Mouse (Mus musculus) forebrain, embryonic 16.5 days (tissue): ENCODE measurements around the gene Drd5. TPM values are rescaled to one million over a fixed set of nuclear protein-coding genes. Genes with fewer than 3 reads are reported as not detected.

ENCODE experiments used
- ATAC-seq: fragments of 200-750 bp; cut with Nextera tagmentation; 2 replicates; pipeline ENCODE4 v1.8.0; 2017; ENCODE audit warnings: mild to moderate bottlenecking, moderate library complexity
- H3K27ac ChIP-seq: fragments of 300-500 bp; sonication (generic); 2 replicates; pipeline ENCODE4 v1.5.1; 2014; ENCODE audit warnings: low read length, control low read depth
- H3K27me3 ChIP-seq: fragments of 300-500 bp; sonication (generic); replicated peaks from 2 replicates; pipeline ENCODE4 v1.6.1; 2014; ENCODE audit warnings: low read length; ENCODE audit not compliant: control insufficient read depth, insufficient read depth
- H3K36me3 ChIP-seq: fragments of 300-500 bp; sonication (generic); 2 replicates; pipeline ENCODE4 v1.6.1; 2014; ENCODE audit not compliant: control insufficient read depth, insufficient read depth
- H3K4me1 ChIP-seq: fragments of 300-500 bp; sonication (generic); replicated peaks from 2 replicates; pipeline ENCODE4 v1.6.1; 2014; ENCODE audit warnings: low read length; ENCODE audit not compliant: control insufficient read depth, insufficient read depth
- H3K4me2 ChIP-seq: fragments of 300-500 bp; sonication (generic); 2 replicates; pipeline ENCODE4 v1.6.1; 2014; ENCODE audit warnings: mild to moderate bottlenecking, low read length, control low read depth
- H3K4me3 ChIP-seq: fragments of 300-500 bp; sonication (generic); replicated peaks from 2 replicates; pipeline ENCODE4 v1.5.1; 2014; ENCODE audit warnings: mild to moderate bottlenecking, low read length, control low read depth
- H3K9ac ChIP-seq: fragments of 300-500 bp; sonication (generic); replicated peaks from 2 replicates; pipeline ENCODE4 v1.6.1; 2014; ENCODE audit warnings: low read depth, low read length, control low read depth
- H3K9me3 ChIP-seq: fragments of 300-500 bp; sonication (generic); 2 replicates; pipeline ENCODE4 v1.6.1; 2016; ENCODE audit warnings: low read length; ENCODE audit not compliant: control insufficient read depth
- WGBS: fragments of 180-500 bp; shearing (Covaris S2); extraction: QIAGEN DNeasy Blood & Tissue Kit; methylation state at CpG from one replicate; pipeline ENCODE4 v1.1.7; 2014; 5-methylcytosine and 5-hydroxymethylcytosine counted together
- polyA plus RNA-seq: library from polyadenylated mRNA; unstranded; fragments of >200 nt; fragmentation: Nextera tagmentation; extraction: Ambion mirVana; gene quantifications from 2 replicates; pipeline ENCODE4 v1.2.1, GENCODE M21; 2015

The Drd5 gene
- polyA plus RNA-seq, 1 experiment from 2014 or later, result 0.34 TPM

GRCm38 (mm10) chr5:38343101-38343500 lies 23.9 kb downstream of the Drd5 start:
- H3K9ac ChIP-seq, result no peak overlapping the region
- H3K4me2 ChIP-seq, result no peak overlapping the region
- no peaks in the 10 kb centered on the region for H3K36me3 ChIP-seq
- no peak for ATAC-seq
- H3K27ac ChIP-seq, result no peak overlapping the region
- 40% methylated on average over 3 of the region's 3 CpGs for WGBS
- H3K27me3 ChIP-seq, result no peaks in the 10 kb centered on the region
- no peaks in the 10 kb centered on the region for H3K4me1 ChIP-seq
- H3K9me3 ChIP-seq, result no peaks in the 10 kb centered on the region
- no peak overlapping the region for H3K4me3 ChIP-seq

GRCm38 (mm10) chr5:38346646-38347432 lies 27.7 kb downstream of the Drd5 start:
- WGBS, result 35% methylated on average over 10 of the region's 10 CpGs
- no peaks in the 10 kb centered on the region for H3K27me3 ChIP-seq

GRCm38 (mm10) chr5:38350351-38350929 lies 31.3 kb downstream of the Drd5 start:
- whole genome bisulfite sequencing, result 22% methylated on average over 5 of the region's 5 CpGs
- no peaks in the 10 kb centered on the region for H3K36me3 ChIP-seq
- H3K9me3 ChIP-seq, result no peaks in the 10 kb centered on the region
- no peaks in the 10 kb centered on the region for H3K27me3 ChIP-seq
- no peak overlapping the region for H3K4me2 ChIP-seq
- no peak for ATAC-seq
- H3K4me1 ChIP-seq, result no peaks in the 10 kb centered on the region
- no peak overlapping the region for H3K27ac ChIP-seq
- H3K9ac ChIP-seq, result no peak overlapping the region
- H3K4me3 ChIP-seq, result no peak overlapping the region

More at GRCm38 (mm10) chr5:38346646-38347432, 27.7 kb downstream of the Drd5 start:
- Histone ChIP-seq H3K4me3 (no peak overlapping the region), H3K4me2 (no peak overlapping the region), H3K27ac (no peak overlapping the region), H3K4me1 (no peaks in the 10 kb centered on the region), H3K9me3 (no peaks in the 10 kb centered on the region), H3K36me3 (no peaks in the 10 kb centered on the region), H3K9ac (no peak overlapping the region)
- ATAC-seq, result no peak

- H3K9ac ChIP-seq, result no peak overlapping the region
- H3K4me1 ChIP-seq, result no peaks in the 10 kb centered on the region
These were observed 37.8 kb downstream of the Drd5 start for GRCm38 (mm10) chr5:38356927-38357326.

GRCm38 (mm10) chr5:38359716-38360115 lies 40.5 kb downstream of the Drd5 start:
- no peaks in the 10 kb centered on the region for H3K4me1 ChIP-seq
- no peaks in the 10 kb centered on the region for H3K27me3 ChIP-seq
- no peaks in the 10 kb centered on the region for H3K36me3 ChIP-seq
- no peaks in the 10 kb centered on the region for H3K9me3 ChIP-seq
- ATAC-seq, result no peak
- no peak overlapping the region for H3K4me2 ChIP-seq
- 74% methylated on average over 2 of the region's 2 CpGs for WGBS
- no peak overlapping the region for H3K27ac ChIP-seq
- no peak overlapping the region for H3K4me3 ChIP-seq
- H3K9ac ChIP-seq, result no peak overlapping the region

More at GRCm38 (mm10) chr5:38356927-38357326, 37.8 kb downstream of the Drd5 start:
- no peak for ATAC-seq
- no peak overlapping the region for H3K4me3 ChIP-seq
- no peaks in the 10 kb centered on the region for H3K36me3 ChIP-seq
- H3K9me3 ChIP-seq, result no peaks in the 10 kb centered on the region
- no peaks in the 10 kb centered on the region for H3K27me3 ChIP-seq
- no peak overlapping the region for H3K27ac ChIP-seq
- 82% methylated on average over 3 of the region's 3 CpGs for WGBS
- H3K4me2 ChIP-seq, result no peak overlapping the region

- Histone ChIP-seq H3K9ac (no peak overlapping the region), H3K4me2 (no peak overlapping the region), H3K4me3 (no peak overlapping the region), H3K36me3 (no peaks in the 10 kb centered on the region), H3K9me3 (no peaks in the 10 kb centered on the region), H3K27me3 (no peaks in the 10 kb centered on the region), H3K27ac (no peak overlapping the region), H3K4me1 (peaks cover 8% of the 10 kb centered on the region)
- WGBS, result 78% methylated on average over 5 of the region's 5 CpGs
- no peak for ATAC-seq
These were observed 45.2 kb downstream of the Drd5 start for GRCm38 (mm10) chr5:38364396-38364795.

- Histone ChIP-seq H3K27ac (no peak overlapping the region), H3K9me3 (no peaks in the 10 kb centered on the region), H3K4me2 (no peak overlapping the region), H3K4me1 (peaks cover 8% of the 10 kb centered on the region), H3K9ac (no peak overlapping the region), H3K36me3 (no peaks in the 10 kb centered on the region), H3K27me3 (no peaks in the 10 kb centered on the region), H3K4me3 (no peak overlapping the region)
- ATAC-seq, result no peak
- WGBS, result 31% methylated on average over 2 of the region's 2 CpGs
These were observed 46.4 kb downstream of the Drd5 start for GRCm38 (mm10) chr5:38365521-38365920.

- no peaks in the 10 kb centered on the region for H3K36me3 ChIP-seq
- H3K9me3 ChIP-seq, result no peaks in the 10 kb centered on the region
- H3K27me3 ChIP-seq, result no peaks in the 10 kb centered on the region
- H3K27ac ChIP-seq, result no peak overlapping the region
- peak overlapping the region; percentile 10; the same call in 1 of the 2 replicates for H3K4me3 ChIP-seq
- no peak overlapping the region for H3K9ac ChIP-seq
- ATAC-seq, result peak; percentile 58
- H3K4me2 ChIP-seq, result peak overlapping the region; percentile 46
- H3K4me1 ChIP-seq, result peaks cover 8% of the 10 kb centered on the region
- WGBS, result 10% methylated on average over 18 of the region's 18 CpGs
These were observed 47.7 kb downstream of the Drd5 start for GRCm38 (mm10) chr5:38366650-38367470.

GRCm38 (mm10) chr5:38371308-38371707 lies 52.1 kb downstream of the Drd5 start:
- 88% methylated on average over 1 of the region's 1 CpGs for WGBS
- ATAC-seq, result no peak
- Histone ChIP-seq H3K27ac (no peak overlapping the region), H3K9me3 (no peaks in the 10 kb centered on the region), H3K36me3 (no peaks in the 10 kb centered on the region), H3K9ac (no peak overlapping the region), H3K4me3 (no peak overlapping the region), H3K4me2 (no peak overlapping the region), H3K4me1 (peaks cover 8% of the 10 kb centered on the region), H3K27me3 (no peaks in the 10 kb centered on the region)
